Mouse (Mus musculus): ENCODE data around the gene Eif2s3x.

Eif2s3x gene

DNA sequence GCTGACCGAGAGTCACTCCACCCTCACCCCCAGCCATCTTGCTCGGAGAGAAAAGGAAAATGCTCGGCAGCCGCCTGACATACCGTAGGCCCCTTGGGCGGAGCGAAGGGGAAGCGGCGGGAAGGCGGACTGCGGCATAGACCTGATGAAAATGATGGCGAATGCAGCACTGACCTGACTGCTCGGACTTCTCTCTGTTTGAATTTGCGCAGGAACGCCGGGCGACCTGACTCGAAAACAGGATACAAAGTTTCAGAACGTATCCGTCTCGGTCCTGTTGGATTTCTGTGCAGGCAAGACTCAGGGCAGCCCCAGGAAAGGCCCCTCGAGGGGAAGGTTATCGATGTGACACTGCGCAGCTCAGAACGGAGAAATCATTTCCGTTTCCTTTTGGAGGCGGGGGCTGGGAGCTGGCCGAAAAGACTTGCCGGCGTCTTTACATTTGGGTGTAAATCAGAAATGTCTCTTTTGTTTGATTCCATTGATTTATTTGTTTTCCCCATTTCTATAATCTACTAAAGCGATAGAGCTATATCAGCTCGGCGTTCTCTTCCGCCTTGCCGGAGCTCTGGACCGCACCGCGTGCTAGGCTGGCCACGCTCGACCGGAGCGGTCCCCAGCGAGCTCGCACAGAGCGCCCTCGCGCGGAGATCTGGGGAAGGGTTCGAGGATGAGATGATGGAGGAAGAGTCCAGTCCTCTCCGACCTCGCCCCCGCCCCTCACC lies at the start of gene Eif2s3x:
Gene Eif2s3x (minus strand): TSS at position 266 of the 725 bp plus-strand sequence.
- DNase-seq = peak; percentile 85 to 92

DNA sequence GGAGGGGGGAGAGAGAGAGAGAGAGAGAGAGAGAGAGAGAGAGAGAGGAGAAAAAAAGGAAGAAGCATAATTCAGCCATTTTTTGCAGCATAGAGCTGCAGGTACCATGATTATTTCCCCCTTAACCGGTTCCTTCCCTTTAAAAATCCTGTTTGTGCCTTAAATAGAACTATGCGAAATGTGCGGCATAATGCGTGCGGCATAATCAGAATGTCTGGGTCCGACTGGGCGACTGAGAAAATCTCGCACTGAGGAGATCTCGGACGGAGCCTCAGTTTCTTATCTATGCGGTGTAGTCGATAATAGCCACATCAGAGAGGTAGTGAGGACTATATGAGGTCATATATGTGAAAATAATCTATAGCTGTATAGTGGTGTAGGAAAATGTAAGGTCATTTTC lies 22.9 kb upstream of the Eif2s3x start:
- peak in 1 of 2 experiments; percentile 9 for DNase-seq

DNA sequence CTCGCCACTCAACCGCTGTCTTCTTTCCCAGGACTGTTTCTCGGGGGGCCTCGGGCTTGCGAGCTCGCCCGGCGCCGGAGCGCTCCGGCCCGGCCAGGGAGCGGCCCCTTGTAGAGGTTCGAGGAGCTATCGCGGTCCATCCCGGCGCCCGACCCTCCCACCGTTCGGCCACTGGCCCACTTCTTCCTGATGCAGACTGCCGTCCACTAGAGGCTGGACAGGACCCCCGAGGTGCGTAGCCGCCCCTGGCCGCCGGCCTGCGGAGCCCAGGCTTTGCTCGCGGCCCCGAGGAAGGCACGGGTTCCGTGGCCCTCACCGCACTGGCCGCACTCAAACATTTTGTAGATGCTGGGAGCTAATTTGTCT lies 22.5 kb upstream of the Eif2s3x start:
- peak; percentile 21 to 23 for DNase-seq

DNA sequence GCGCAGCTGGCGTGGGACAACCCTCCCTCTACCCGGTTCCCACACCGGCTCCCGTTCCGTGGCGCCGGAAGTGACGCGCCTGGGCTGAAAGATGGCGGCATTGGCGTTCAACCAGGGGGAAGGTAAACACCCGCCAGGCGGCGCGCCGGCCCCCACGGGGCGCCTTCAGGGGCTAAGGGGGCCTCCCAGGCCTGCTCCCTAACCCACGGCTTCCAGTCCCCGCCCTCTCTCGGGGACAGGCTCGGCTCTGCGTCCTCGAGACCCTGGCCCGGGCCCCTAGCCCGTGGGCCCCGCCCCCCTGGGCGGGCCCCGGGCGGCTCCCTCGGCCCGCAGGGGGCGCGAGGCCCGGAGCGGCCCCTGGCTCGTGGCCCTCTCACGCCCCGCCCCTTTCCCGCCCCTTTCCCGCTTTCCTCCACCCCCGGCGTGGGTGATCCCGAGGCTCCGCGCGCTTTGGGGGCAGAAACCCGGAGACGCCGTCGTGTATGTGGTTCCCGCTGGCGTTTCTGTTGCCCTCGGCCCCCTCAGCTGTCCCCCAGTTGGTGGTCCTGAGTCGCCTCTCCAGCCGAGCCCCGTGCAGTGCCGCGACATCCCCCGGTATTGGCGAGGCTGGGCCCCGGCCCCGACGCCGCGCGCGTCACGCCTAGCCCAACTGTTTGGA lies 22.0 kb upstream of the Eif2s3x start, which contains the start of gene Klhl15:
Gene Klhl15 (plus strand): TSS at position 68 of the 658 bp plus-strand sequence.
- peak; percentile 71 to 74 for DNase-seq

DNA sequence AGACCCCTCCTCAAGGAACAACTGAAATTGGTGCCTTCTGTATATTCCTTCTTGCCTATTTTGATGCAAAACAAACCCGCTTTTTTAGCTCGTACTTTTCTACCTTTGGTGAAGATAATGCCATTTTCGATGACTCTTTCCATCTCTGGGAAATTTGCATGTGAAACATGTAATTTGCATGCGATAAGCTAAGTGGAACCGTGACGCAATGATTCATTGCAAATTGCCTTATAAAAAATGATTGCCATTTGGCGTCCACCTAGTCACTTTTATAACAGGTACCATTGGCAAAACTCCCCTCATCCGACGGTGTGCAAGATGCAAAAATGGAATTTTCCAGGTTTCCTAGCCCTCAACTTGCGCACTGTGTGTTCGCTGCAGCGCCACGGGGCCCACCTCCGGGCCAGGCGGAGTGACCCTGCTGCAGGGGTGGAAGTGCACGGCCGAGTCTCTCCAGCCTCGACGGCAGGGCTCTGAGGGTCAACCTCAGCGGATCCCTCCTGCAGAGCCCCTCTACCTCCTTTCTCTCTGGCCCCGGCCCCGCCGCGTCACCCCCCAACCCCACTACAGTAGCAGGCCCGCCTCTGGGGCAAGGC lies 21.4 kb upstream of the Eif2s3x start:
- DNase-seq = no peak

DNA sequence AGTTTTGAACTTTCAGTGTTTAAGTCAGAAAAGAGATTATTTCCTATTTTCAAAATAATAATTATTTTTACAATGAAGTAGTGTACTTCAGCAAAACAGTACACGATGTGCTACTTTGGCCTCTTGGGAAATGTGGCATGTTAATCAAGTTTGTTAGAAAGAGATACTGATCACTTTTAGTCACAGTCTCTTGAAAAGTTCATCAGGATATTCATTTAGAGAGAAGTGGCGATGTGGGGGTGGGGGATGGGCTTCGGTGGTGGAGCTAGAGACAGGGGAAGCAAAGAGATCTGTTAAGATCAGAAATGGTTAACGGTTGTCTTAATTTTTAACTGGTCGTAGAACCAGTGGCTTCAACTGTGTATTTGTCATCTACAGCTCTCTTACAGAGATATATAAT lies 20.8 kb upstream of the Eif2s3x start:
- no peak for DNase-seq

DNA sequence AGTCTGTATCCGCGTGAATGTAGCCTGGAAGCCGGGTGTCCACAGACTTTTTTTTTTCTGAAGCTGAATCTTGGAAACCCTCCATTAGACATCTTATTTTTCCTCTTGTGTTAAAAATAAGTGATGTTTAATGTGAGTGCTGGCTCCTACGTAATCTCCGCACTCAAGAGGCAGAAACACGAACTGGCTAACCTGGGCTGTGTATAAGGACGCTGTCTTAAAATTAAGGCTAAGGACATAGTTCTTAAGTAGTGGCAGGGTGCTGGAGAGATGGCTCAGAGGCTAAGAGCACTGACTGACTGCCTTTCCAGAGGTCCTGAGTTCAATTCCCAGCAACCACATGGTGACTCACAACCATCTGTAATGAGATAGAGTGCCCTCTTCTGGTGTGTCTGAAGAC lies 722 bp upstream of the Eif2s3x start:
- DNase-seq = peak in 1 of 2 experiments; percentile 30

DNA sequence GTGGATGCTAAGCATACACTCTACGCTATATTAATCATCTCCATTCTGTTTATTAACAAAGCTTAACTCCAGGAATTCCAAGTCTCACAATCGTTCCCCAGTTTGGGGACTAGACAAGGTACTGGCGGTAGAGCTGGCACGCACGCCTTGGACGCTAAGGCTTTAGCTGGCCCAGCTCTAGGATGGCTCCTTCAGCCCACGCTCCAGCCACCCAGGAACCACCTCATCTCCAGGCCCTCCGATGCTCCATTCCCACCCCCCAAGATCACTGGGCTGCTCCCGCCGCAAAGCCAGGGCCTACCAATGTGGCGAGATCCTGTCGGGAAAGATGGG lies 432 bp downstream of the Eif2s3x start:
- no peak for DNase-seq

DNA sequence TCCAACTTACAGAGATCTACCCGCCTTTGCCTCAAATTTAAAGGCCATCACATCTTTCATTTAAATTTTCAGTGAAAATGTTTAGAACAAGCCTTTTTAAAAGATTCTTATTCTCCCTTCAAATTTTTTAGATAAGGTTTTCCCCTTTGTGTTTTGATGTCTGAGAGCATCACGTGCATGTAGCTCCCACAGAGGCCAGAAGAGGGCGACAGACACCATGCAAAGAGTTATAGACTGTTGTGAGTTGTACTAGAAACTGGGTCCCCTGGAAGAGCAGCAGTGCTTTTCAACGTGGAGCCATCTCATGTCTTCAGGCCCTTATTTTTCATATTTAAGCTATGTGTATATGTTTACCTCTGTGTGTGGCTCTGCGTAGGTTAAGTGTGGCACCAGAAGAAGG lies 14.9 kb downstream of the Eif2s3x start:
- DNase-seq = peak in 1 of 2 experiments; percentile 66

DNA sequence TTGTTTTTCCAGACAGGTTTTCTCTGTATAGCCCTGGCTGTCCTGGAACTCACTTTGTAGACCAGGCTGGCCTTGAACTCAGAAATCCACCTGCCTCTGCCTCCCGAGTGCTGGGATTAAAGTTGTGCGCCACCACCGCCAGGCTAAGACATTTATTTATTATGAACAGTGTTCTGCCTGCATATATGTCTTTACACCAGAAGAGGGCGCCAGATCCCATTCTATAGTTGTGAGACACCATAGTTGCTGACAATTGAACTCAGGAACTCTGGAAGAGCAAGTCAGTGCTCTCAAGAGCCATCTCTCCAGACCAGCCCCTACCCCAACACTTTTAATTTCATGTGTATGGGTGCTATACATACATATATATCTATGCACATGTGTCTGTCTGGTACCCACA lies 18.8 kb downstream of the Eif2s3x start:
- DNase-seq = peak in 1 of 2 experiments; percentile 16

DNA sequence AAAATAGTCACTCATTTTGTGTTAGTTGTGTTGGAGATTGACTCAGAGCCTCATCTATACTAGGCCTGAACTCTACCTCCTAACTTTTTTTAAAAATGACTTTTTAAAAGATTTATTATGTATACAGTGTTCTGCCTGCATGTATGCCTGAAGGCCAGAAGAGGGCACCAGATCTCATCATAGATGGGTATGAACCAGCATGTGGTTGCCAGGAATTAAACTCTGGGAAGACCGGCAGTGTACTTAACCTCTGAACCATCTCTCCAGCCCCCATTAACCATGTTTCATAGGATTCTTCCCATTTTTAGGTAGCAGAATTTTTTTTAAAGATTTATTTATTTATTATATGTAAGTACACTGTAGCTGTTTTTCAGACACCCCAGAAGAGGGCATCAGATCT lies 27.5 kb downstream of the Eif2s3x start:
- no peak for DNase-seq

DNA sequence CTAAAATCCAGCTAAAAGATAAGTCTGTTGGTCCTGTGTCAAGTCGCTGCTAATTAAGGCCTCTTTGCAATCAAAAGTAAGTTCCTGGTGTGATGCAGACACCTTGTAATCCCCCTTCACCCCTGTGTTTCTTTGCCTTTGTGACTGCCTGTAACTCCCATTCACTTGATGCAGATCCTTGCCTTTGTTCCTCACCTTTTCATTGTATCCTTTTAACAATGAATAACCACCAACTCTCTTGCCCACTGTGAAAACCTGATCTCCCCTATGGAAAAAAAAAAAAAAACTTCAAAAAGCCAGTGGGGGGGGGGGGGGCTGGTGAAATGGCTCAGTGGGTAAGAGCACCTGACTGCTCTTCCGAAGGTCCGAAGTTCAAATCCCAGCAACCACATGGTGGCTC lies 28.8 kb downstream of the Eif2s3x start:
- DNase-seq = no peak

DNA sequence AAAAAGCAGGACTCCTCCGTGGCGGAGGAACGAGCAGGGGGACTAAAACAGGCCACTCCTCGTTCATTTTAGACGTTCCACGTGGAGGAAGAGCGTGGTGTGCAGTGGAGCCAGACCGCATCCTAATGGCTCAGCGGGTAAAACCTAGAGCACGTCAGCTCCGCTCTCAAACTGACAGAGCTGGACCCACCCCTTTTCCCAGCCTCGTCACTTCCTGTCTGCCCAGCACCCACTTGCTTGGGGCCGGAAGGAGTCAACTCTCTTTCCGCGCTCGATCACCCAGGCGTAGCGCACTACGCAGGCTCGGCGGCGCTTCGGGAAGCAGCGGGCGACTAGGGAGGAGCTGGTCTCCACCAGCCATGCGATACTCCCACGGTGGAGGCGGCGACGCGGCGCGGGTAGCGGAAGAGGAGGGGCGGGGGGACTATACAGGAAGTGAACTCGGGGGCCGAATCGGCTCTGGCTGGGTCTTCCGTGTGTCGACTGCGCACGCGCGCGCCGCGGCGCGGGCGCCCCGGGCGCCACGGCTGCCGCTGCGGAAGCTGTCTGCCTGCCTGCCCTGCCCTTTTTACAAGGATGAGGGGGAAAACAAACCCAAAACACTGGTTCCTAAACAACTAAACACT lies 34.8 kb downstream of the Eif2s3x start:
- DNase-seq = peak; percentile 85 to 91

DNA sequence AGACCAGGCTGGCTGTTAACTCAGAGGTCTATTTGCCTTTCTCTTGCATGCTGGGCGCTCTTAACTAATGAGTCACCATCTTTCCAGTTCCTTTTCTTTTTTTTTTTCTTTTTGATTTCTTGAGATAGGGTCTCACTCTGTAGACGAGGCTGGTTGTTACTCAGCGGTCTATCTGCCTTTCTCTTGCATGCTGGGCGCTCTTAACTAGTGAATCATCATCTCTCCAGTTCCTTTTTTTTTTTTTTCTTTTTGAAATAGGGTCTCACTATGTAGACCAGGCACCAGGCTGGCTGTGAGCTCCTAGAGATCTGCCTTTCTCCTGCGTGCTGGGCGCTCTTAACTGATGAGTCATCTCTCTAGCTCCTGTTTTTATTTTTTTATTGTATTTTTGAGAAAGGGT lies 43.3 kb downstream of the Eif2s3x start:
- DNase-seq = no peak

DNA sequence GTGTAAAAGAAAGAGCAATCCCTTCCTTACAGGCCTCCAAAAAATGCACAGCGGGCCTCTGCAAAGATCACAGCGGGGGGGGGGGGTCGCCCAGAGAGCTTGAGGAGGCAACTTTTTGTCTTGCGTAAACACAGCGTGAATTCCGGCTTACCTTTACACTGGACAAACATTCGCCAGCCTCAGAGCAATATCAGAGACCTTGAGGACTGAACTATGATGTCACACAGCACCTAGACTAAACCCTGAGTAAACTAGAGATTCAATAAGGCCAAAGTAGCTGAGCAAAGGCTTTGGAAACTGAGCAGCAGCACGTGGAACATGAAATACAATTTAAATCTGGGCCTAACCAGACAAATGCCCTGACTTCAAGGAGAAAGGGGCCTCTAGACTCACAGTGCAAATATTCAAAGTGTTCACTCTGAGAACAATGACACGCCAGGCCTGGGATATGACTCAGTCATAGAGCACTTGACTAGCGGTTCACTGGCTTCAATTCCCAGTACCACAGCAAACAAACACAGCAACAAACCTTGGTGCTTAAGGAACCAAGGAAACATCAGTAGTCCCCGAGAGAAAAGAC lies 60.3 kb downstream of the Eif2s3x start:
- DNase-seq = no peak

DNA sequence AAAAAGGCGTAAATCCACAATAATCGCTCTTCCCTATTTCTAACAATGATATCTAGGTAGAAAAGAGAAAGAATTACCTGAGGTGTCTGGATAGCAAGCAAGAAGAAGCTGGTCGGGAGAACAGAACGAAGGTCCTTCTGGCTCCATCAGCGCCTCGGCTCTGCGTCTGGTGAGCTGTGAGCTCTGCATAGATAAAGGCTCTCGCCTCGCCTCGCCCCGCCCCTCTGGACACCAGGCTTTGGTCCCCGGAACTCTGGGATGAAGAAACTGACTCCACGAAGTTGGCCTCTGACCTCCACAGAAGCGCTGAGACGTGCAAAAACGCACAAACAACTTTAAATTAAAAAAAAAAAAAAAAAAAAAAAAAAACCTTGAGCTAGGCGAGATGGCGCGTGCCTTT lies 62.2 kb downstream of the Eif2s3x start:
- no peak for DNase-seq

DNA sequence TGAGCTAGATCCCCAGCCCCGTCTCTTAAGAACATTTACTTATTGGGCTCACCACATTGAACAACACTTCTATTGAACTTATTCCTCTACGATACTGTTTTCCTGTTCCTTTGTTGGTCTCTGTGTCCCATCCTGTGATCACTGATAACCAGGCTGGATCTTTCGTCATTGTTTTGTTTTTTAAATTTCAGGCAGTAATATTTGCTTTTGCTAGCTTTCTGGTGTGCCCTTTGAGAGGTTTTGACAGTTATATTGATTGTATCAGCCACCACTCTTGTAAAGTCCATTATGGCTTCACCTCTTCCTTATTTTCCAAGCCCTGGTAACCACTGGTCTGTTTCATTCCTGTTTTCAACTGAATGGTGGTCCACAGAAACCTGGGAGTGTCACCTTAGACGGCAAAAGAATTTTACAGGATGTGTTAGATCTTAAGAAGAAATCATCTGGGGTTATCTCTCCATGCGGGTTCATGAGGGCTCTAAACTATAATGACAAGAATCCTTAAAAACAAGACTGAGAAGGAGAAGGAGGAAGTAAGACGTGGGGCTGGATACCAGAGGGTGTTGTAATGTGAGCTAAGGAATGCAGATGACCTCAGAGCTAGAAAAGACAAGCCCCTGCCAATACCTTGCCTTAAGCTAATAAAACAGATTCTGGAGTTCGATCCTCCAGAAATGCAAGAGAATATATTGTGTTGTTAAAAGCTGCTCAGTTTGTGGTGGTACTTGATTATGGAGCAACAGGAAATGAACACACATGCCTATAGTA lies 70.5 kb downstream of the Eif2s3x start:
- DNase-seq = no peak

DNA sequence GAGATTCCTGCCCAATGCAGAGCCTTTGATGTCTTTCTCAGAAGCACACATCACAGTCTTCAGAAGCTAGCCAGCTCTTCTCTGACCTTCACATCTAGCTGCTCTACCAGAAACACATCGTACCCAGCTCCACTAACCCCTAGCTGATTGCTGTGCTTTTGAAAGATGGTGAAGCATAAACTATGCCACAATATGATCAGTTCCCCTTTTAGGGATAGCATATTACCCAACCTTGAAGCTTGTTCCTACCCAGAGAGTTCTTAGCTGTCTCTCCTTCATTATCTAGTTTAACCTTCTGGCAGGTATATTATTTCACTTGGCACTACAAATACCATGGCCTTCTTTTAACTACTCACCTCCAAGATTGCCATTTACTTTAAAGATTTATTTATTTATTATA lies 72.6 kb downstream of the Eif2s3x start:
- no peak for DNase-seq
